Mouse (Mus musculus) monocyte, adult 2 months (primary cell): ENCODE results near the gene Frmd8.
"Not testable (repeated sequence)": the region's sequence is repeated elsewhere in the genome, so short reads cannot be mapped to it uniquely, and the experiment has no call there.

Source experiments
- DNase-seq, 2 experiments: peaks; one replicate each; pipeline ENCODE4 v3.0.0; 2022; ENCODE audit warnings: low spot score in 2 of 2, low read depth in 1 of 2

Gene Frmd8

GRCm38 (mm10) chr19:5827456-5828154 is 47.5 kb downstream of the Frmd8 start:
- DNase-seq = no peak

GRCm38 (mm10) chr19:5827044-5827443 is 48.0 kb downstream of the Frmd8 start:
- DNase-seq = no peak

GRCm38 (mm10) chr19:5826731-5827002 is 48.4 kb downstream of the Frmd8 start:
- DNase-seq = no peak

GRCm38 (mm10) chr19:5825901-5826730 is 49.0 kb downstream of the Frmd8 start:
- DNase-seq = no peak

- DNase-seq = no peak
Observed at GRCm38 (mm10) chr19:5824826-5825617, 50.1 kb downstream of the Frmd8 start.

GRCm38 (mm10) chr19:5824043-5824825 is 50.8 kb downstream of the Frmd8 start:
- DNase-seq = no peak

- DNase-seq = no peak
Observed at GRCm38 (mm10) chr19:5823266-5823839, 51.7 kb downstream of the Frmd8 start.

GRCm38 (mm10) chr19:5822834-5823205 is 52.3 kb downstream of the Frmd8 start:
- no peak for DNase-seq

- DNase-seq = no peak
Observed at GRCm38 (mm10) chr19:5822174-5822833, 52.8 kb downstream of the Frmd8 start.

GRCm38 (mm10) chr19:5821847-5822173 is 53.3 kb downstream of the Frmd8 start:
- no peak for DNase-seq

- peak in 1 of 2 experiments; percentile 57 for DNase-seq
Observed at GRCm38 (mm10) chr19:5819549-5819948, 55.5 kb downstream of the Frmd8 start.

GRCm38 (mm10) chr19:5818590-5818977 is 56.5 kb downstream of the Frmd8 start:
- DNase-seq = no peak

- DNase-seq = peak; percentile 88 to 90
Observed at GRCm38 (mm10) chr19:5817703-5818589, 57.1 kb downstream of the Frmd8 start.

- no peak for DNase-seq
Observed at GRCm38 (mm10) chr19:5815928-5816327, 59.1 kb downstream of the Frmd8 start.

- no peak for DNase-seq
Observed at GRCm38 (mm10) chr19:5815010-5815409, 60.1 kb downstream of the Frmd8 start.

GRCm38 (mm10) chr19:5814048-5814447 is 61.0 kb downstream of the Frmd8 start:
- DNase-seq = not testable (repeated sequence)

- DNase-seq = no peak
Observed at GRCm38 (mm10) chr19:5813567-5813966, 61.5 kb downstream of the Frmd8 start.

GRCm38 (mm10) chr19:5811771-5812504 is 63.1 kb downstream of the Frmd8 start:
- DNase-seq = no peak
